Mouse (Mus musculus): ENCODE measurements at regions not wholly inside any gene's neighbourhood (a gene's known extent, or its start where the extent isn't known, plus 50 kb on each side); places are given as distances from the start of the nearest gene placed in this dataset.

DNA sequence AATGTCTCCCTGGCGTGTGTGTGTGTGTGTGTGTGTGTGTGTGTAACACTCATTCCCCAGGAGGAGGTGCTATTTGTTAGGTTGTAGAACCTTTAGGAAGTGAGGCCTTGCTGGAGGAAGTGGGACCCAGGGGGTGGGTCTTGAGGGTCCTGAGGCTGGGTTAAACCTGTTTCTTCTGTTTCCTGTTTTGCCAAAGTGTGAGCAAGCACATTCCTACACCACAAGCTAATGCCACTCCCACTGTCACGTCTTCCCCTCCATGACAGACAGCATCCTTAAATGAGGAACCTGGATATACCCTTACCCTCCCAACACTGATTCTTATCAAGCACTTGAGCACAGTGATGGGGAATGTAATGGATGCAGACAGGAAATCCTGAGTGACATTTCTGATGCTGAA is 91.5 kb upstream of the Kctd3 start:
- peak; percentile 67 for ATAC-seq (replicated peaks; ENCODE audit: poor library complexity, severe bottlenecking)

DNA sequence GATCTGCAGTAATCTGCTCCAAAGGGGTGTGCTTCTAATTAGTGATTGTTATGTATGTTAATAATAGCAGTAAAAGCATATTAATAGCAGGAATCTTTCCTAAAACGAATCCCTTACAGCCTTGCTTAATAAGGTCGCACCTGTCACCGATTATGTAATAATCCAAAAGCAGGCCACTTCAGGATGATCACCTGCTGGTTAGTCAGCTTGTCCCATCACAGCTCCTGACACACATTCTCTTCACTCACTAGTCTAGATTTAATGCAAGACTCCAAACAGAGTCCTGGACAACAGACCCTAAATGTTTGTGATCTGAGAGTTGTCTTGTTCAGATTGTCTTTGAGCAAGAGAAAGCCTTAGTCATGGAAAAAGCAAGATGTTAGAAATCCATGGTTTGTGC is 85.2 kb upstream of the Kctd3 start:
- ATAC-seq (replicated peaks; ENCODE audit: poor library complexity, severe bottlenecking): no peak

DNA sequence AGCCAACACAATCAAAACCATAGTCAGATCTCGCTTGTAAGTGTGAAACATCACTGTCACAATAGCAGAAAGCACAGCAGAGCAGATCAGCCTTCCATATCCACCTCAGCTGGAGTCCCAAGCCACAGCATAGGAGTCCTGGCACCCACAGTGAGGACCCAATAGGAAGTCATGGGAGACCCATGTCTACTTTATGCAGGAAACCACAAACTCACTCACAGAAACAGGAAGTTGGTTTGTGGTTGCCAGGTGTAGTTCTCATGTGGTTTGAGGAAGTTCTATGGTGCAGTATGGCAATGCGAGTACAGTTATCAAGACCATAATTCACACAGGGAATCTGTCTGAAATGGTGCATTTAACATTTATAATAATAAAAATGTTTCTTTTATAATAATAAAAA is 77.6 kb upstream of the Kctd3 start:
- ATAC-seq (replicated peaks; ENCODE audit: poor library complexity, severe bottlenecking): peak; percentile 93

DNA sequence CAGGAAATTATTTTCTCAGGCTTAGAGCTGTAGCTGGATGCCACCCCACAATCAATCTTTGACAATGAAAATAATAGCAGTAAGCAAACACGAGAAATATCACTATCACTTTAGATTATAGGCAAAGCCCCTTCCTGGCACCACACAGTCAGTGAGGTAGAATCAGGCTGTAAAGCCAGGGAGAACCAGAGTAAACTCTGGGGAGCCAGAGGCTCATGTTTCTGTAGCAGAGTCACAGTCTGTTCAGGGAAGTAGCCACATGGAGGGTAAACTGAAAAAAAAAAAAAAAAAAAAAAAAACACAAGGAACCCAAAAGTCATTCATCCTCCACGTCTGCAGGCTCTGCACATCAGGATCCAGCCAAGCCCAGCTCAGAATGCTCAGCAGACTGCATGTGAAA is 73.6 kb upstream of the Kctd3 start:
- ATAC-seq (replicated peaks; ENCODE audit: poor library complexity, severe bottlenecking): no peak

DNA sequence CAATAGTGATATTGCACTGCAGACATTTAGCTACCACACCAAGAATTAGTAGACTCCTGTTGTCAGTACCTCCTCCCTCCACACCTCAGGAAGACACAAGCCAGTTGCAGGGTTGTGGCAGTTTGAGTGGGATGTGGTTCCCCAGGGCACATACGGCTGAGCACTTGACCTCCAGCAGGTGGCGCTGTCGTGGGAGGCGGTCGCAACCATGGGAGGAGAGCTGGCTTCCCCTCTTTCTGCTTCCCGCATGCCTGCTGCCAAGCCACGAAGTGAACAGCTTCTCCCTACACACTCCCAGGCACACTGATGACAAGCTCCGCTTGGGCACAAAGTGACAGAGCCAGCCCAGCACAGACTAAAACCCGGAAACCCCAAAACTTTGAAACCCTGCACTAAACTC is 73.2 kb upstream of the Kctd3 start:
- ATAC-seq (replicated peaks; ENCODE audit: poor library complexity, severe bottlenecking): peak; percentile 71

DNA sequence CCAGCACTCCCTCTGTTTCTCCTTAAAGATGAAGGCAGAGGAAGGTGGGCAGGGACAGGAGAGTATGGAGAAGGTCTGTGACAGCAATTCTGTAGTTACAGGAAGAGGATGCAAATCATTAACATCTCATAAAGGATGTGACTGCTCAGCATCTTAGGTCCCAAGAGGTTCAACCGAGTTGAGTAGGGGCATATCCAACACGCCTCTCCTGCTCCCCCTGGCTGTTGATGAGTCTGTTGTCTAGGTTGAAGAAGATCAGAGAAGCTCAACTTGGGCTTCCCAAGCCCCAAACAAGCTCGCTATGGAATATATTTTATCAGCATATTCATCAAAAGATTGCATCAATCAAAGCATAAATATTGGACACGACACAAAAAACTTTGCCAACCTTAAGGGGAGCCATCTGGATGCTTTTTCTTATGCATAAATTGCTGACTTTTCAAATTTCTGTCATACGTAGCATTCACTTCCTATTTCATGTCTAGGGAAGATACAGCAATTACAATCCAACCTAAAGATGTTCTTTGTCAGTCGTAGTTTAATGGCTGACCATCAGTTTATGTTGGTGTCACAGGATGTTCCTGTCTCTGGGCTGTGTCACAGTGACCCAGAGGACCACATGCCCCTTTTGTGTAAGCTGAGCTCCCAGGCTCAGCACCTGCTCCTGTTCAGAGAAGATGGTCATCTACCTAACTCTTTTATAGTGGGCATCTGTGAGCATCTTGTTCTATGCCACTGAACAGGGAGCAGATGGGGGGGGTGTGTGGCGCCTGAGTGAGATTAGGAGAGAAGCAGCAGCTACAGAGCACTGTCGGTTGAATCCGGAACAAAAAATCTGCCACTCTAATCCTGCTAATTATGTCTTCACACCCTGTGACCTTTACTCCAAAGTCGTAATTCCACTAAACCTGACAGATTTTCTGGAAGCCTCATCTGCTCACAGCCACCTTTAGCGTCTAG is 72.1 kb upstream of the Kctd3 start:
- ATAC-seq (replicated peaks; ENCODE audit: poor library complexity, severe bottlenecking): no peak

DNA sequence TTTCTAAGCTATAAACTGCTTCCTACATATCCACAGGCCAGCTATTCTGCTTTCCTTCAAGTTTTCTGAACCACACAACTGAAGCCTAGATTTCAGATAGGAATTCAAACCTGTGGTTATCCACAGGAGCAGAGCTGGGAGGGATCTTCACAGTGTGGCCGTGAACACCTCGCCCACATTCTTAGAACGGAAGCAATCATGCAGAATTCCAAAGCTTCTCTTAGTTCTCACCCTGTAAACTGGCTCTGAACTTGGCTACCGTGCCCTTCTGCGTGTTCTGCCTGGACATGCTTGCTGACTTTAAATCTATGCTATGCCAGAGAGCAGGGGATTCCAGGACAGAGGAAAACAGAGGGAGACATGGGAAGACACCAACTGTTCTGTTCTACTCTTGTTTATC is 70.2 kb upstream of the Kctd3 start:
- no peak for ATAC-seq (replicated peaks; ENCODE audit: poor library complexity, severe bottlenecking)

DNA sequence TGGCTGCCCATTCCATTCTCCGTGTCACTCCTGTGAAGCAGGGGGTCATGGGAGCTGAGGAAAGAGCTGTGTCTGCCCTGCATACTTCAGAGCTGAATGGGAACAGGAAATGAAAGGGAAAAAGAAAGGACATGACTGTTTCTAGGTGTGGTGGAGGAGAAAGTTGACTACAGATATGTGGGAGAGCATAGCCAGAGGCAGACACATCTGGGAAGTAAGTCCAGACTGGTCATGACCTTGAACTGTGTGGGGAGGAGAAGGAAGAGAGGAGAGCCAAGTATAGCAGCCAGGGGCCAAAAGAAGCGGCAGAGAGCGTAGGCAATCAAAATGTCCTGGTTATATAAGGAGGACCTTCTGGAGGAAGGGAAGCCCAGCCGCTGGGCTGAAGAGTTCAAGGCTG is 68.6 kb upstream of the Kctd3 start:
- ATAC-seq (replicated peaks; ENCODE audit: poor library complexity, severe bottlenecking): no peak

DNA sequence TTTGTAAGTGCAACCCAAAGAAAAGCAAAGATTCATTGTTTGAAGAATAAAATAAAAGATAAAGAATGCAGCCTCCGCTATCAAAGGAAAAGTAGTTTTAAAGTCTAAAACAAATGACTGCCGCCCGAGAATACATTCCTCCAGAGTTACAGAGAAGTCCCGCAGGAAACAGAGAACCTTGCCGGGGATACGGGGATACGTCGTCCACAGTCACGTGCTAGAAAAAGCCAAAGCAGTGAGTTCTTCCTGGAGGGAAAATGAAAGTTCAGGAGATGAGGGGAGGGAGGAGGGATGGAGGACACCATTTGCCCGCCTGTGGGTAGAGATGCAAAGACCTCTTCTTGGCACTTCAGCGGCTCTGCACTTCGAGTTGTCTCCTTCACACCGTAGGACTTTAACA is 68.0 kb upstream of the Kctd3 start:
- ATAC-seq (replicated peaks; ENCODE audit: poor library complexity, severe bottlenecking): no peak

DNA sequence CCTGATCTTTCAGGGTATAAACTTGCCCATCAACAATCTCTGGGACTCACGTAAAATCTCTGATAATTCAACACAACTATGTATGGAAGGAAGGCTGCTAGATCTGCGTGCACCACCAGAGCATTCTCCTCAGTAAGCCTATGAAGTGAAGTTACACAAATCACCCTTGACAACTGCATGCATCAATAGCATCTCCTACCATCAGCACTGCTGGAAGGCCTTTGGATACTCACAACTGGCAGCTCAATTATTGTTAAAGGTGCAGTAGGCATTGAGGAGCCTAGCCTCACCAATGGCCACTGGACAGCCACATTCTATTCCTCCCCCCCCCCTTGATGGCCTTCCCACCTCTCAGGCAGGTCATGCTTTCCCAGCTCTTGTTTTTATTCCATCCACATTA is 64.9 kb upstream of the Kctd3 start:
- no peak for ATAC-seq (replicated peaks; ENCODE audit: poor library complexity, severe bottlenecking)

DNA sequence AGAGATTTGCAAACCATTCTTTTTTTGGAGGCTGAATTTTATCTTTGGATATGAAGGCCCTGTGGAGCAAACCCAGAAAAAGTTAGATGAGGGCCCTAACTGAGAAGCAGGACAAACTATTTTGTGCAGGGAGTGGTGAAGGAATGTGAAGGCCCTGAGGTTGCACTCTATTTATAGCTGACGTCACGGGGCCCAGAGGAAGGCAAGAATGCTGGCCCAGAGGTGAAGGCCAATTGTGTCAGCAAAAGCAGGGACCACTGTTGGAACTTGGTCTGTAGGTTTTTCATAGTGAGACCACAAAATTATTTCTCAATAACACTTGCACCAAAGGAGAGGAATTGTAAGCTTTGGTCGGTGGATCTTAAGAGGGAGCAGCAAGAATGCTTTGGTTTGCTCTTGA is 60.6 kb upstream of the Kctd3 start:
- no peak for ATAC-seq (replicated peaks; ENCODE audit: poor library complexity, severe bottlenecking)

DNA sequence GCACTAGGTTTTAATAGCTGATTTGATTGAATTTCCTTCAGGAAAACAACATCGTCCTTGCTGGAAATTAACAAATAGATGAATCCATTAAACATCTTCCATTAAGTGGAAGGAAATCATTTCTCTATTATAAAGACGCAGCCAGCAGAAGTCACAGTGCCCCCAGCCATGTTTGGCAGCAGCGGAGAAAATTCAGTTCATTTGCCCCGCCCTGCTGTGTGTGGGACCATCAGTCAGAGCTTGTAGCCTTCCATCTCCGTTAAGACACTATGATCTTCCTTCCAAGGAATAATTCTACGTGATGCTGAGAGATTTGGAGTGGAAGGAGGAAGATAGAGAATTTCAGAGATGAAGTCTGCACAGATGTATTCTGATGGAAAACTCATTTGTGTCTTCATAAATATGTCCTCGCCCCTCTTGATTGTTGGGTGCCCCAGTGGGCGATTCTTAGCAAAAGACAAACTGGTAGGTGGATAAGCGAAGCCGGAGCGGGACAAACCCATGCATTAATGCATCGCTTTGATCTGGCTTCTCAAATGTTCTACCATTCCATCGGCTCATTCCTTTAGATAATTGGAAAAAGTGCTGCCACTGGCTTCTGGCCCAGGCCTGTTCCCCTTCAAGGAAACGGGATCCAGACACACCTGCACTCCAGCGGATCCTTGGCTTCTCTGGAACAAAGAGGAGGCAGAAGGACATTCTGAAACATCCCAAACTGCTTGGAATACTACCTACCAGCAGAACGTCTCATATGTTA is 59.7 kb upstream of the Kctd3 start:
- ATAC-seq (replicated peaks; ENCODE audit: poor library complexity, severe bottlenecking): no peak

DNA sequence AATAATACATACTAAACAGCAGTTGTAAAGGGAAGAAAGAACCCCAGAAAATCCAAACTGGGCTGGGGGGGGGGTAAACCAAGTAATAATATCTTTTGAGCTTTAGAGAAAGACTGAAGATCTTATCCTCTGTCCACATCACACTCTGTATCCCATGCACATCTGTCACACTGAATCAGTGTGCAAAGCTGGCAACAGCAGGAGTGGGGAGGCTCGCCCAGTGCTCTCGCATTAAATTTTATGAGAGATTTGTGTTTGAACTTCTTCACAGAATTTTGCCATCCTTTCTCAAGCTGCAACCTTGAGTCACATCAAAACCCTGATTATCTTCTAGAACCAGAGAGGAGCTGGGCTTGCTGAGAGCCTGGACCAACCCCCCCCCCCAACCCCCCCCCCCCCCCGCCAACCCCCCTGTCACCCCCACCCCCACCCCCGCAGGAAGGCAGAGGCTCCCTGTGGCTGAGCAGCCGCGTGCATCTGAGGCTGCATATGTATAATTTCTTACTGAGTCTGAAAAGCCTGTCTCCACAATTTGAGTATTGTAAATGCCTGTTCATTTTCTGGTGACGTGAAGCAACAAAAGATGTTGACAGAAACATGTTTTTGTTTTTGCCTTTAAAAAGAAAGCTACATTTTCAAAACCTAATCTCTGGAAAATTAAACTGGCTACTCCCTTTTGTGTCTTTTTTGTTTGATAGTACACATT is 59.0 kb upstream of the Kctd3 start:
- ATAC-seq (replicated peaks; ENCODE audit: poor library complexity, severe bottlenecking): no peak

DNA sequence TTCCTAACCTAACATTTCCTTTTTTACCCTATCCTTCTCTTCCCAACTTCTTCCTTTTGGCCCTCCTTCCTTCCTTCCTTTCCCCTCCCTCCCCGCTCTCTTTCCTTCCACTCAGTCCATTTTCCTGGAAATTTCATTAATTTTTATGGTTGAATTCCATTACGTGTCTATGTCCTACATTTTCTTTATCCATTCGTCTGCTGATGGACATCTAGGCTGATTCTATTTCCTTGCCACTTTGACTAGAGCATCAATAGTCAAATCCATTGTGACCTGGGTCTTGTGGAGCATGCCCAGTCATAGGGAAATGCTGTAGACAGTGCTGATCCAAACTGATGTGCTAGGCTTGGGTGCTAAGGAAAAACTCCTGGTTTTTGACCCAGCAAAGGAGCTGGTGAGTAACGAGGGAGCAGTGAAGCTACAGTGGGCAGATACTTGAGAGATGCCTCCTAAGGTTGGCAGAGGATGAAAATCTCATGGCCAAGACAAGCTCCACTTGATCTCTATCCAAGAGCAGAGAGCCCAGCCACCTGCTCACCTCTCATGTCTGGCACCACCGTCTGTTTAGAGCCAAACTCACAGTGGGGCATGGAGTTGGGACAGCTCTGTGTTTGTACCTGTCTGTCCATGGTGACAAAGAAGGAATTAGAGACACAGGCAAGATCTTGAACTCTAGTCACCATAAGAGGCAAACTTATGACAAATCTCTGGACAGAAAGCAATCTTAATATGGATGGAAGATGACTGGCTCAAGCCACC is 57.7 kb upstream of the Kctd3 start:
- ATAC-seq (replicated peaks; ENCODE audit: poor library complexity, severe bottlenecking): no peak

DNA sequence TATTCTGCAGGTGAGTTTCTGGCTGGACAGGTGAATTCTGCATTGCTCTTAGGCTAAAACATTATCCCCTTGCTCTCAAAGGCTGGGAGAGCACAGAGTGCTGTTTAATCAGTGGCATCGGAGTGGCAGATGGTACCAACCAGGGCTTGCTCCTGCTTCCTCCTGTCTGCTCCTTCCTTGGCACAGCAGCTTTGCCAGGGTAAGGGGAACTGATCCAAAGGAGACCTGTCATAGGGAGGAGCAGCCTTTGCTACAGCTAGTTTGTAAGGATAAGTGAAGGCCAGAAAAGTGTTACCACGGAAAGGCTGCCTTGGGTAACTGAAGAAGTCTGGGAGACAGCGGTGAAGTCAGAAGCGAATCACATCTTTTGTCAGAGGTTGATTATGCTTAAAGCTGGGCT is 57.0 kb upstream of the Kctd3 start:
- ATAC-seq (replicated peaks; ENCODE audit: poor library complexity, severe bottlenecking): no peak

DNA sequence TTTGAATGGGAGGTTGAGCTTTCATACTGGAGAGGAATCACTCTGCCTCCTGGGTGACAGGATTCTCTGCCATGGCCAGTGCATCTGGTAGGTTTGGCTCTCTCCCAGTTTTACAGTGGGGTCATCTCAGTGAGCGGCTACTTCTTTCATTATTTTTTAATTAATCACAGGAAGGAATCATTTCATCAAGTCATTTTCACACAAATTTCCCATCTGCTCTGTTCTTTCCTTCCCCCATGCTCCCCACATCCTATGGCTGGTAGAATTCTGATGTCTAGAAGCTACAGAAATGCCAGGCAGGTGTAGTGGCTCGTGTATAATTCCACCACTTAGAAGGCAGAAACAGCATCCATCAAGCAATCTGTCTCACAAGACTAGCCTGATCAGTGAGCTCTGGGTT is 56.1 kb upstream of the Kctd3 start:
- ATAC-seq (replicated peaks; ENCODE audit: poor library complexity, severe bottlenecking): no peak

DNA sequence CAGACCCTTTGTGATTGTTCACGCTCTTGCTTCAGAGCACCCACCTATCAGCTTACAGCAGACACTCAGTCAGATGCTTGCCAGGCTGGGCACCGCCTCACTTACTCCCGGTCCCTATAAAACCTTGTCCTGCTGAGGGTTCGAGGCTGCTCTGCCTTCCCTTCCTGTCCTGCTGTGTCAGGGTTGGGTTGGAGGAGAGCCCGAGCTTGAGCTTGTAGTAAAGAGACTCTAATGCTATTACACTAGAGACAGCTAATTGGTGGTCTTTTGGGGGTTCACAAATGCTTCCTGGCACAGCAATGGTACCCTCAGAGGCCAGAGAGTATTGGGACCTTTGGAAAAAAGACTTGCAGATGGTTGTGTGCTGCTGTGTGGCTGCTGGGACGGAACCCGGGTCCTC is 55.6 kb upstream of the Kctd3 start:
- no peak for ATAC-seq (replicated peaks; ENCODE audit: poor library complexity, severe bottlenecking)

All from granulocyte monocyte progenitor cell, adult 5-6 weeks (primary cell).